In the genomic region with DNA sequence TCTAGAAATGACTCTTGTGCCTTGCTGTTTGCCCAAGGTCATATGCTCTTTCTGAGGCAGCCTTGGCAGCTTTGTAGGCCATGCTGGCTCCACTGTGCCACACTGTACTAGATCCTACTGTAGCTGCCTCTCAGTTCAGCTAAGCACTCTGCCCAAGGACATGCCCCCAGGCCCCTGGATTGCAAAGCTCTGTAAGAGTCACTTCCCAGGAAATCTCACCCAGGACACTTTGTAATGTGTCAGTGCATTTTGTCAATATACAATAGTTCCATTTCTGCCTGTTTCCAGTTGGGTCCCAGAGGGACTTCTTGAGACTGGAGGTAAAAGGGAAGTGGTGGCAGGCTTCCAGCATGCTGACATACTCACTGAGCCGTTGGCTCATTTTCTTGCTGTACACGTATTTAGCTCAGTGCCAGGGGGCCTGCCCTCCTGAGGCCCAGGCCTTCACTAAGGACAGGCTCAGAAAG, we compare ENCODE assay signal across 9 mouse cellular contexts.
DNase-seq lines count a peak whose midpoint lies in the region; ATAC-seq and TF ChIP-seq lines count a peak whose summit lies in the region.
"Had no signal": no experiment of that assay in that cellular context is flagged by ENCODE, and none has a peak within 500 bp of the region (broad histone marks: within the 10 kb centered on the region; RNA-seq: fewer than 3 reads in every experiment).

No protein-coding gene starts in this region.

- no peaks in the 10 kb centered on the region for H3K36me3 ChIP-seq in hindbrain, embryonic 15.5 days
- no peaks in the 10 kb centered on the region for H3K36me3 ChIP-seq in hindbrain, embryonic 12.5 days
- H3K36me3 ChIP-seq in CH12.LX (replicated peaks in 1 of 2; ENCODE audit: control insufficient read depth in 1 of 2, insufficient read depth in 1 of 2, low read length in 1 of 2): no peaks in the 10 kb centered on the region

- H3K27ac ChIP-seq in hindbrain, embryonic 15.5 days (replicated peaks): peak overlapping the region; percentile 37
- no peak overlapping the region for H3K27ac ChIP-seq in hindbrain, embryonic 12.5 days
- H3K27ac ChIP-seq in CH12.LX (ENCODE audit: insufficient read depth, low read depth): no peak overlapping the region
- H3K27ac ChIP-seq: macrophage had no signal

- 19% methylated on average over 2 of the region's 2 CpGs for WGBS in hindbrain, embryonic 15.5 days
- WGBS in hindbrain, embryonic 12.5 days: 52% methylated on average over 2 of the region's 2 CpGs

- TF ChIP-seq EP300 in CH12.LX (IDR thresholded peaks at IDR 0.05; ENCODE audit: low read length): no peak

- H3K27me3 ChIP-seq in hindbrain, embryonic 15.5 days: no peaks in the 10 kb centered on the region
- H3K27me3 ChIP-seq in hindbrain, embryonic 12.5 days: no peaks in the 10 kb centered on the region
- H3K27me3 ChIP-seq in CH12.LX (replicated peaks): no peaks in the 10 kb centered on the region

- intact Hi-C loops in heart, postnatal 36 days (cut with DNase I): no loop called here

- H3K4me3 ChIP-seq in hindbrain, embryonic 15.5 days: no peak overlapping the region
- no peak overlapping the region for H3K4me3 ChIP-seq in hindbrain, embryonic 12.5 days
- no peak overlapping the region for H3K4me3 ChIP-seq in CH12.LX (replicated peaks in 1 of 3; ENCODE audit: low read depth in 2 of 3, low read length in 2 of 3, poor library complexity in 1 of 3)

- dilution Hi-C loops in CH12.LX (cut with MboI; ENCODE audit: extremely low pct_ligation_motif_present, extremely low pct_unique_long_range_greater_than_20kb, low sequenced_read_pairs): no loop called here

- in situ Hi-C loops in CH12.LX (cut with MboI; ENCODE audit: low pct_ligation_motif_present, low pct_unique_long_range_greater_than_20kb, low sequenced_read_pairs): no loop called here

- ATAC-seq in hindbrain, embryonic 15.5 days (ENCODE audit: low FRiP score, low read depth): peak; percentile 64
- no peak for ATAC-seq in hindbrain, embryonic 12.5 days (ENCODE audit: low FRiP score)
- no peak for ATAC-seq in activated CD4-positive, CD25-positive, alpha-beta regulatory T cell, adult 4 months

- no peak for TF ChIP-seq RAD21 in CH12.LX (IDR thresholded peaks at IDR 0.05; ENCODE audit: low read depth, low read length)

- no peak for TF ChIP-seq POLR2A in CH12.LX (IDR thresholded peaks at IDR 0.05; ENCODE audit: low read depth, low read length)

- no peak overlapping the region for H3K9ac ChIP-seq in hindbrain, embryonic 15.5 days
- H3K9ac ChIP-seq in hindbrain, embryonic 12.5 days: no peak overlapping the region
- H3K9ac ChIP-seq in CH12.LX (ENCODE audit: insufficient read depth, low read depth): no peak overlapping the region

- no peaks in the 10 kb centered on the region for H3K79me2 ChIP-seq in CH12.LX (replicated peaks; ENCODE audit: control insufficient read depth, extremely low read depth, insufficient read depth, poor library complexity, severe bottlenecking)

- TF ChIP-seq CTCF in CH12.LX (conservative IDR thresholded peaks at IDR 0.05 in 1 of 2, IDR thresholded peaks at IDR 0.05 in 1 of 2; ENCODE audit: low read depth in 2 of 2, low read length in 2 of 2): no peak

- H3K9me3 ChIP-seq in hindbrain, embryonic 15.5 days: no peaks in the 10 kb centered on the region
- no peaks in the 10 kb centered on the region for H3K9me3 ChIP-seq in hindbrain, embryonic 12.5 days (replicated peaks)
- H3K9me3 ChIP-seq in CH12.LX (replicated peaks; ENCODE audit: low read length): no peaks in the 10 kb centered on the region

- peak; percentile 80 for DNase-seq in CH12.LX (ENCODE audit: extremely low read depth)
- peak; percentile 81 to 86 for DNase-seq in adrenal gland, postnatal 36 days
- DNase-seq in heart, postnatal 36 days: peak; percentile 29 to 31
- no peak for DNase-seq in thymus, postnatal 0 days (ENCODE audit: low spot score)
- DNase-seq in embryo, embryonic 9.5 days (ENCODE audit: extremely low spot score): no peak

- no peak overlapping the region for H3K4me2 ChIP-seq in hindbrain, embryonic 15.5 days
- no peak overlapping the region for H3K4me2 ChIP-seq in hindbrain, embryonic 12.5 days (replicated peaks)
- H3K4me2 ChIP-seq in CH12.LX (ENCODE audit: insufficient read depth, low read depth, poor library complexity, severe bottlenecking): no peak overlapping the region

- H3K4me1 ChIP-seq in hindbrain, embryonic 15.5 days (replicated peaks): peaks cover 18% of the 10 kb centered on the region
- peaks cover 10% of the 10 kb centered on the region for H3K4me1 ChIP-seq in hindbrain, embryonic 12.5 days
- peaks cover 8 to 66% of the 10 kb centered on the region in 2 experiments; a peak in 3 of 4 replicates for H3K4me1 ChIP-seq in CH12.LX (ENCODE audit: control insufficient read depth in 1 of 2, insufficient read depth in 2 of 2)

TF ChIP-seq in CH12.LX, 34 proteins besides CTCF, POLR2A, EP300 and RAD21:
- TF ChIP-seq ZNF384 (IDR thresholded peaks at IDR 0.05; ENCODE audit: low read depth, low read length) (no peak), ELF1 (IDR thresholded peaks at IDR 0.05; ENCODE audit: low read depth, low read length) (no peak), TBP (conservative IDR thresholded peaks at IDR 0.05; ENCODE audit: low read depth, low read length) (no peak), MAZ (IDR thresholded peaks at IDR 0.05; ENCODE audit: low read depth, low read length) (no peak), BHLHE40 (IDR thresholded peaks at IDR 0.05; ENCODE audit: low read depth, low read length) (no peak), USF1 (IDR thresholded peaks at IDR 0.05; ENCODE audit: low read depth, low read length) (no peak), IRF4 (IDR thresholded peaks at IDR 0.05; ENCODE audit: low read depth, low read length) (no peak), MXI1 (IDR thresholded peaks at IDR 0.05; ENCODE audit: low read depth, low read length) (no peak), ZMIZ1 (IDR thresholded peaks at IDR 0.05; ENCODE audit: low read depth, low read length) (no peak), JUND (conservative IDR thresholded peaks at IDR 0.05; ENCODE audit: low read depth, low read length) (no peak), SIN3A (IDR thresholded peaks at IDR 0.05; ENCODE audit: low read length) (no peak), MYC (IDR thresholded peaks at IDR 0.05; ENCODE audit: low read depth, low read length) (no peak), GABPA (IDR thresholded peaks at IDR 0.05; ENCODE audit: insufficient replicate concordance, low read depth, low read length) (no peak), NELFE (IDR thresholded peaks at IDR 0.05; ENCODE audit: low read depth, low read length) (no peak), ZC3H11A (IDR thresholded peaks at IDR 0.05; ENCODE audit: low read depth, low read length) (no peak), UBTF (IDR thresholded peaks at IDR 0.05; ENCODE audit: low read depth, low read length) (no peak)
TF ChIP-seq in CH12.LX: peak in this region for 0.

Comparison
In these comparisons a context has a peak if more than half of its experiments do, and no peak if none do; other contexts are left out.
1. DNase-seq: peak in CH12.LX (single experiment), adrenal gland, postnatal 36 days (2 of 2) and heart, postnatal 36 days (2 of 2); none in thymus, postnatal 0 days (single experiment) and embryo, embryonic 9.5 days (single experiment).